Mouse (Mus musculus) cerebellum, adult 8-10 months (tissue): ENCODE results near the gene Krtap19-4.
A peak's percentile ranks its signal among the peaks of the same experiment; 100 is the strongest.

ENCODE experiments used
- DNase-seq: peaks from one replicate; pipeline ENCODE4 v3.0.0; 2022

Krtap19-4 gene

DNA sequence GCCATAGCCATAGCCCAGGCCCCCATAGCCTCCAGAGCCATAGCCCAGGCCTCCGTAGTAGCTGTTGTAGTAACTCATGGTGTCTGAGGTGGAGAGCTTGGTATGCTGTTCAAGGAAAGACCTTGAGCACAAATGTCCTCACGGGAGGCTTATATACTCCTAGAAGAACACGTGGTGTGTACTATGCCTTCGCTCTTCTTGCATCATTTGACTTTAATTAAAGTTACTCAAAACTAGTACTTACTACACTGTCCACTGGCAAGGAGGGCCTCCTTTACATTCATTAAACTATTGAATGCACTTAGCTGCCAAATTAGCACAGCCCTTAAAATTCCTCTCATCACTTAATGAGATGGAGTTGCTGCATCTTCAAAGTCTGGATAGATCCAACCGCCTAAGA, at the start of gene Krtap19-4:
Gene Krtap19-4 (minus strand): TSS at position 101 of the 400 bp plus-strand sequence.
- no peak for DNase-seq

- DNase-seq = no peak
These were observed 47.3 kb upstream of the Krtap19-4 start, which contains the start of gene Krtap19-9b for GRCm38 (mm10) chr16:88932165-88932564. Gene Krtap19-9b (minus strand): TSS chr16:88932265.

GRCm38 (mm10) chr16:88896357-88896756, 11.5 kb upstream of the Krtap19-4 start, which contains the start of gene Krtap19-5:
Gene Krtap19-5 (minus strand): TSS chr16:88896457.
- DNase-seq = no peak

DNA sequence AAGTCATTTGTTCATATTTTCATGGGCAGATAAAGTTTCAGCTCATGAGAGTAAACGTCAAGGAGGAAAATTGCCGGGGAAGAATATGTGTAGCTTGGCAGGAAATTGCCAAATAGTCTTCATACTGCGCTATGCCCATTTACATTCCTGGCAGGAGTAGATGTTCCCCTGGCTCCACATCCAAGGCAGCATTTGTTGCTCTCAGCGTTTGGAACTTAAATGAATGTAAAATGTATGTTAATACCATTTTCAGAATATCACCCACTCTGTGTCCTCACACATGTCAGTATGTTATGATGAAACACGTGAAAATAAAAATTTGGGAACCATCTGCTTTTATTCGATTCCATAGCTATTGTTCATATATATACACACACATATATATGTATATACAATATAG, 2.0 kb upstream of the Krtap19-4 start:
- DNase-seq = no peak

- no peak for DNase-seq
These were observed 7.0 kb downstream of the Krtap19-4 start, which contains the start of gene Krtap19-3 for GRCm38 (mm10) chr16:88877938-88878337. Gene Krtap19-3 (minus strand): TSS chr16:88878038.

- no peak for DNase-seq
These were observed 10.7 kb downstream of the Krtap19-4 start, which contains the start of gene Krtap19-2 for GRCm38 (mm10) chr16:88874169-88874568. Gene Krtap19-2 (minus strand): TSS chr16:88874269.

DNA sequence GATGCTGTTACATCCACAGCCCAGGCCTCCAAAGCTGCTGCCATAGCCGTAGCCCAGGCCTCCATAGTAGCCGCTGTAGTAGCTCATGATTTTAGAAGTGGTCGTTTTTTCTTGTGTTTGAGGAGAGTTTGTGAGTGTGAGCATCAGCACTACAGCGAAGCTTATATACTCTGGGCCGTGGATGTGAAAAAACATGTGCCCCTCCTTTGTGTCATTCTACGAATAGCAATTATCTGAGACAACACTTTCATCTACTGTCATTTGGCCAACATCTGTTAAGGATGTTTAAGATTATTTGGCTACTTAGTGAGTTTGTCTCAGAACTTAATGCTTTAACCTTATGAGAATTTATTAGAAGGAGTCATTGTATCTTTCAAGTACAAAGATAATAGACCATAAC, 15.6 kb downstream of the Krtap19-4 start, which contains the start of gene Krtap19-1:
Gene Krtap19-1 (minus strand): TSS at position 101 of the 400 bp plus-strand sequence.
- no peak for DNase-seq

GRCm38 (mm10) chr16:88864887-88865407, 19.9 kb downstream of the Krtap19-4 start:
- DNase-seq = no peak

- peak; percentile 7 for DNase-seq
These were observed 33.4 kb downstream of the Krtap19-4 start for GRCm38 (mm10) chr16:88851450-88851849.

- DNase-seq = no peak
These were observed 36.3 kb downstream of the Krtap19-4 start for GRCm38 (mm10) chr16:88848558-88848957.

DNA sequence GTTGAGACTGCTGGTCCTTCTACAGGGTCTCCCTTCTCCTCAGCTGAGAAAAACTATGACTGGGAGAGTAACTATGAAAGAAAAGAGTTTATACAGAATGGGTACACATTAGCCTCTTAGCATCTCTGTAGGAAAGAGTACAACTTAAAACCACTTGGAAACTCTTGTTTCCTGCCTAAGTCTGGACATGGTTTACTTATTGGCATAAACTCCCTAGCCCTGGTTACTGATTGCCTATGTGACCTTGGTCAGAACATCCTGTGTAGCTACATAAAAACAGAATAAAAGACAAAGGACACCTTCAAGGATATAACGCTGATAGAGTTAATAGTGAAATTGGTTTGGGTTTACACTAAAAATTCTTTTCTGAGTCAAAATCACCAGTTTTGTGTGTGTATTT, 37.5 kb downstream of the Krtap19-4 start:
- DNase-seq = no peak
